Comparison of ENCODE assay signal across 8 mouse cellular contexts in the genomic region with DNA sequence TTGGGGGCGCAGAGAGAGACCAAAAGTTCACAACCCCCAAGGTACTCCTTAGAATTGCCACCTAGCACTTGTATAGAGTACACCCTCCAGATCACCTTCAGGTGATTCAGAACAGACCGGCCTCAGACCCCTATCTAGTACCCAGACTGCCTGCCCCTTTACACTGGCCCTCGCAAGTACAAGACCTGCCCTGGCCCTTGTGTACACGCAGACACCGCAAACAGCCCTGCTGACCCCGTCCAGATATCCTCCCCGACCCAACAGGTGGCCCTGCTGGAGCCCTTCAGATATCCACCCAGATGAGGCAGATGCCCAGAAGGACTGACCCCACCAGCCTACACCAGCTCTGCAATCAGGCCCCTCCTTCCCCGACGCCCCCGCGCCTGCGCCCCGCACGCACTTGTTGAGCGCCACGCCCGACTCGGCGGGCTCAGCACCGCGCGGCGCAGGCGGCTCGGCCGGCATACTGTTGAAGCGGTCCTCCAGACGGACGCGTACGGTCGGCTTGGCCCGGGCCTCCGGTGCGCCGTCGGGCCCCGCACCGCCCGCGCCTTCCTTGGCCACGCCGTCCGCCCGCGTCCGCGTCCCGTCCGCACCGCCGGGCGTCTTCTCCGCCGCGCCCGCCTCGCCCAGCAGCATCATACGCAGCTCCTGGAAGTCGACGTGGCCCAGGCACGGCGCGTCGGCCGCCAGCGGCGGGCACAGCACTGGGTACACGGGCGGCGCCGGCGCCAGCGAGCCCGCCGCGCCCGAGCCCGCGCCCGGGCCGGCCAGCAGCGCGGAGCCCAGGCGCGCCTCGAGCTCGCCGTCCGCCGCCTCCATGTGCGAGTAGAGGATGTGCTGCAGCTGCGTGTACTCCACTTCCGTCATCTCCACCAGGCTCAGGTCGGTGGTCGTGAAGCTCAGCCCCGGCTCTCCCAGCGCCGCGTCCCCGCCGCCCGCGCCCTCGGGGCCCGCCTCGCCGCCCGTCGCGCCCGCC. TPM values are rescaled to one million over a fixed set of nuclear protein-coding genes. Genes with fewer than 3 reads are reported as not detected.
A peak's percentile ranks its signal among the peaks of the same experiment; 100 is the strongest.
DNase-seq lines count a peak whose midpoint lies in the region; ATAC-seq and TF ChIP-seq lines count a peak whose summit lies in the region.

No protein-coding gene starts in this region.

- no peak for TF ChIP-seq CTCF in heart, postnatal 0 days (IDR thresholded peaks at IDR 0.05; ENCODE audit: low read depth)

- no peak overlapping the region for H3K9ac ChIP-seq in heart, postnatal 0 days (replicated peaks; ENCODE audit: low read depth, low read length)
- no peak overlapping the region for H3K9ac ChIP-seq in embryonic facial prominence, embryonic 12.5 days
- H3K9ac ChIP-seq in intestine, embryonic 15.5 days = no peak overlapping the region

- TF ChIP-seq EP300 in heart, postnatal 0 days (IDR thresholded peaks at IDR 0.05; ENCODE audit: low read depth) = no peak

- H3K4me1 ChIP-seq in heart, postnatal 0 days (ENCODE audit: control insufficient read depth, insufficient read depth) = no peaks in the 10 kb centered on the region
- H3K4me1 ChIP-seq in embryonic facial prominence, embryonic 12.5 days = no peaks in the 10 kb centered on the region
- peaks cover 6% of the 10 kb centered on the region; the same call in 1 of the 2 replicates for H3K4me1 ChIP-seq in intestine, embryonic 15.5 days (replicated peaks)

- peaks cover 56% of the 10 kb centered on the region for H3K27me3 ChIP-seq in heart, postnatal 0 days (ENCODE audit: control insufficient read depth, insufficient read depth, low read length)
- peaks cover 38% of the 10 kb centered on the region for H3K27me3 ChIP-seq in embryonic facial prominence, embryonic 12.5 days
- H3K27me3 ChIP-seq in intestine, embryonic 15.5 days (replicated peaks) = peaks cover 40% of the 10 kb centered on the region

- peak overlapping the region; percentile 40 for H3K4me2 ChIP-seq in heart, postnatal 0 days (ENCODE audit: low read depth, low read length)
- H3K4me2 ChIP-seq in embryonic facial prominence, embryonic 12.5 days (replicated peaks) = peak overlapping the region; percentile 48
- H3K4me2 ChIP-seq in intestine, embryonic 15.5 days (replicated peaks) = peak overlapping the region; percentile 58

- 5% methylated on average over 69 of the region's 112 CpGs for WGBS in heart, postnatal 0 days
- 2% methylated on average over 105 of the region's 112 CpGs for WGBS in embryonic facial prominence, embryonic 12.5 days
- 2% methylated on average over 80 of the region's 112 CpGs for WGBS in intestine, embryonic 15.5 days

- H3K36me3 ChIP-seq in heart, postnatal 0 days (replicated peaks; ENCODE audit: control insufficient read depth, insufficient read depth, low read length) = no peaks in the 10 kb centered on the region
- no peaks in the 10 kb centered on the region for H3K36me3 ChIP-seq in embryonic facial prominence, embryonic 12.5 days
- H3K36me3 ChIP-seq in intestine, embryonic 15.5 days = no peaks in the 10 kb centered on the region

- H3K4me3 ChIP-seq in heart, postnatal 0 days (ENCODE audit: low read depth, low read length) = peak overlapping the region; percentile 32
- H3K4me3 ChIP-seq in embryonic facial prominence, embryonic 12.5 days = peak overlapping the region; percentile 37
- H3K4me3 ChIP-seq in intestine, embryonic 15.5 days (replicated peaks) = peak overlapping the region; percentile 34

- peak; percentile 33; the same call in 1 of the 2 replicates for ATAC-seq in heart, postnatal 0 days (ENCODE audit: insufficient read depth, low read depth)
- ATAC-seq in embryonic facial prominence, embryonic 12.5 days (ENCODE audit: insufficient number of reproducible peaks, insufficient read depth, low FRiP score, low TSS enrichment) = 0 out of 2 replicates have a peak, but pooled peaks have one; percentile 35
- peak; percentile 72 for ATAC-seq in intestine, embryonic 15.5 days

- peaks cover 17% of the 10 kb centered on the region for H3K9me3 ChIP-seq in heart, postnatal 0 days (replicated peaks; ENCODE audit: control insufficient read depth, low read length)
- peaks cover 14% of the 10 kb centered on the region for H3K9me3 ChIP-seq in embryonic facial prominence, embryonic 12.5 days
- H3K9me3 ChIP-seq in intestine, embryonic 15.5 days = peaks cover 14% of the 10 kb centered on the region

- H3K27ac ChIP-seq in heart, postnatal 0 days (ENCODE audit: low read depth) = no peak overlapping the region
- no peak overlapping the region for H3K27ac ChIP-seq in embryonic facial prominence, embryonic 12.5 days
- no peak overlapping the region for H3K27ac ChIP-seq in intestine, embryonic 15.5 days

- no peak for DNase-seq in heart, postnatal 0 days (ENCODE audit: low spot score)
- no peak for DNase-seq in heart, adult 18-20 months
- DNase-seq in neural tube, embryonic 10.5 days (ENCODE audit: extremely low spot score, low spot score) = peak; percentile 35
- no peak for DNase-seq in adrenal gland, postnatal 10 days
- no peak for DNase-seq in gastrocnemius, postnatal 14 days
- DNase-seq in urinary bladder, postnatal 14 days (ENCODE audit: low spot score) = no peak

- intact Hi-C loops in gastrocnemius, postnatal 14 days (cut with DNase I; ENCODE audit: low total_unique reads) = no loop called here

RNA-seq across cellular contexts. Expression of a gene that starts 0.6 kb away (rescaled TPM):
- total RNA-seq in heart, postnatal 0 days (2014; rRNA removed; ENCODE audit: low replicate concordance) = 0.04 and 0.12 TPM in 2 replicates
- polyA plus RNA-seq in heart, postnatal 0 days (2015; fragmentation: Nextera tagmentation; extraction: Ambion mirVana) = not detected in 2 replicates
- not detected for total RNA-seq in heart, adult 18-20 months (2021)
- polyA plus RNA-seq in embryonic facial prominence, embryonic 12.5 days (2016; fragmentation: Nextera tagmentation; extraction: Ambion mirVana) = 0.26 and 0.32 TPM in 2 replicates
- 0.13 TPM in 1 of 2 replicates, not detected in the other for polyA plus RNA-seq in intestine, embryonic 15.5 days (2015; fragmentation: Nextera tagmentation; extraction: Ambion mirVana)
- total RNA-seq in adrenal gland, postnatal 10 days (2021) = under 1 TPM; 0.33 to 0.39 TPM
- total RNA-seq in gastrocnemius, postnatal 14 days (2021) = under 1 TPM; 0.21 to 0.22 TPM

RNA-seq across cellular contexts. Expression of a gene that starts 44.3 kb away (rescaled TPM):
- 0.62 and 1.3 TPM in 2 replicates for total RNA-seq in heart, postnatal 0 days (2014; rRNA removed; ENCODE audit: low replicate concordance)
- polyA plus RNA-seq in heart, postnatal 0 days (2015; fragmentation: Nextera tagmentation; extraction: Ambion mirVana) = 0.77 and 1.3 TPM in 2 replicates
- total RNA-seq in heart, adult 18-20 months (2021) = under 1 TPM in 1 of 2 experiments, not detected in 1; 0.21 TPM
- polyA plus RNA-seq in embryonic facial prominence, embryonic 12.5 days (2016; fragmentation: Nextera tagmentation; extraction: Ambion mirVana) = 124 and 159 TPM in 2 replicates
- polyA plus RNA-seq in intestine, embryonic 15.5 days (2015; fragmentation: Nextera tagmentation; extraction: Ambion mirVana) = 5.5 and 6.7 TPM in 2 replicates
- 1 to 10 TPM in 1 of 2 experiments, under 1 TPM in 1; 0.55 to 1.8 TPM for total RNA-seq in adrenal gland, postnatal 10 days (2021)
- under 1 TPM; 0.29 to 0.97 TPM for total RNA-seq in gastrocnemius, postnatal 14 days (2021)

RNA-seq across cellular contexts. Expression of a gene that starts 52.8 kb away (rescaled TPM):
- total RNA-seq in heart, postnatal 0 days (2014; rRNA removed; ENCODE audit: low replicate concordance) = 81.0 and 81.6 TPM in 2 replicates
- polyA plus RNA-seq in heart, postnatal 0 days (2015; fragmentation: Nextera tagmentation; extraction: Ambion mirVana) = 33.0 and 39.3 TPM in 2 replicates
- total RNA-seq in heart, adult 18-20 months (2021) = 10 to 100 TPM; 31.9 to 34.1 TPM
- polyA plus RNA-seq in embryonic facial prominence, embryonic 12.5 days (2016; fragmentation: Nextera tagmentation; extraction: Ambion mirVana) = 97.7 and 104 TPM in 2 replicates
- 42.1 and 44.2 TPM in 2 replicates for polyA plus RNA-seq in intestine, embryonic 15.5 days (2015; fragmentation: Nextera tagmentation; extraction: Ambion mirVana)
- 10 to 100 TPM; 44.4 to 49.2 TPM for total RNA-seq in adrenal gland, postnatal 10 days (2021)
- total RNA-seq in gastrocnemius, postnatal 14 days (2021) = 10 to 100 TPM; 22.5 to 25.2 TPM
